Mouse (Mus musculus) CH12.LX (cell line): ENCODE measurements around the gene Mrps12. TPM values are rescaled to one million over a fixed set of nuclear protein-coding genes. Genes with fewer than 3 reads are reported as not detected.
A peak's percentile ranks its signal among the peaks of the same experiment; 100 is the strongest.

ENCODE experiments used
- DNase-seq: peaks from one replicate; pipeline ENCODE4 v3.0.0-alpha.2; 2013; ENCODE audit errors: extremely low read depth
- H3K27ac ChIP-seq: 2 replicates; pipeline ENCODE4 v1.5.1; 2012; ENCODE audit warnings: low read depth, mild to moderate bottlenecking, control low read depth, moderate library complexity; ENCODE audit not compliant: insufficient read depth
- H3K27me3 ChIP-seq: replicated peaks from 2 replicates; pipeline ENCODE3; 2012; ENCODE audit warnings: inconsistent platforms
- H3K36me3 ChIP-seq, 2 experiments: replicated peaks in 1 of 2; 2 replicates each; pipeline versions ENCODE3 to v1.6.1; 2012; ENCODE audit warnings: inconsistent platforms in 1 of 2, low read length in 1 of 2, mild to moderate bottlenecking in 1 of 2, mixed read lengths in 1 of 2, moderate library complexity in 1 of 2; ENCODE audit not compliant: control insufficient read depth in 1 of 2, insufficient read depth in 1 of 2
- H3K4me1 ChIP-seq, 2 experiments: 2 replicates each; pipeline ENCODE4 v1.6.1; 2012; ENCODE audit warnings: inconsistent platforms in 1 of 2, moderate library complexity in 1 of 2; ENCODE audit not compliant: insufficient read depth in 2 of 2, control insufficient read depth in 1 of 2
- H3K4me2 ChIP-seq: 2 replicates; pipeline ENCODE4 v1.6.1; 2012; ENCODE audit warnings: low read depth, mild to moderate bottlenecking, control low read depth; ENCODE audit not compliant: poor library complexity, insufficient read depth, severe bottlenecking
- H3K4me3 ChIP-seq, 3 experiments: fragments of 150-350 bp in 1 of 3; sonication (generic) in 1 of 3; replicated peaks in 1 of 3; 2 replicates each; pipeline versions ENCODE3 to v1.5.1; 2011 to 2012; ENCODE audit warnings: low read depth in 2 of 3, low read length in 2 of 3, mild to moderate bottlenecking in 2 of 3, moderate library complexity in 2 of 3, control low read depth in 1 of 3, improper control_type of control experiment in 1 of 3, inconsistent platforms in 1 of 3, mixed read lengths in 1 of 3; ENCODE audit not compliant: poor library complexity in 1 of 3
- H3K79me2 ChIP-seq: replicated peaks from 2 replicates; pipeline ENCODE4 v1.6.1; 2012; ENCODE audit warnings: mild to moderate bottlenecking, moderate library complexity; ENCODE audit not compliant: control insufficient read depth, poor library complexity, insufficient read depth, severe bottlenecking; ENCODE audit errors: extremely low read depth
- H3K9ac ChIP-seq: 2 replicates; pipeline ENCODE4 v1.6.1; 2012; ENCODE audit warnings: low read depth, mild to moderate bottlenecking, control low read depth, moderate library complexity; ENCODE audit not compliant: insufficient read depth
- H3K9me3 ChIP-seq: replicated peaks from 2 replicates; pipeline ENCODE3; 2012; ENCODE audit warnings: low read length, inconsistent platforms, mixed read lengths
- BHLHE40 ChIP-seq: IDR thresholded peaks from 2 replicates; pipeline ENCODE4 v1.6.1; 2011; ENCODE audit warnings: mild to moderate bottlenecking, low read depth, low read length, improper control_type of control experiment
- CHD1 ChIP-seq: IDR thresholded peaks from 2 replicates; pipeline ENCODE4 v1.6.1; 2012; ENCODE audit warnings: low read depth, low read length, improper control_type of control experiment, inconsistent platforms
- CHD2 ChIP-seq: IDR thresholded peaks from 2 replicates; pipeline ENCODE4 v1.6.1; 2011; ENCODE audit warnings: low read length, improper control_type of control experiment
- CTCF ChIP-seq, 2 experiments: IDR thresholded peaks in 1 of 2; conservative IDR thresholded peaks in 1 of 2; 2 replicates each; pipeline ENCODE4 v1.5.1; 2011 to 2012; ENCODE audit warnings: low read depth in 2 of 2, low read length in 2 of 2, improper control_type of control experiment in 1 of 2, inconsistent platforms in 1 of 2, mild to moderate bottlenecking in 1 of 2, moderate library complexity in 1 of 2
- E2F4 ChIP-seq: IDR thresholded peaks from 2 replicates; pipeline ENCODE4 v1.6.1; 2011; ENCODE audit warnings: low read depth, low read length, improper control_type of control experiment; ENCODE audit not compliant: insufficient replicate concordance
- ELF1 ChIP-seq: IDR thresholded peaks from 2 replicates; pipeline ENCODE4 v1.6.1; 2014; ENCODE audit warnings: low read depth, mild to moderate bottlenecking, inconsistent platforms, low read length, improper control_type of control experiment
- EP300 ChIP-seq: IDR thresholded peaks from 2 replicates; pipeline ENCODE4 v1.6.1; 2011; ENCODE audit warnings: low read length, improper control_type of control experiment
- ETS1 ChIP-seq: conservative IDR thresholded peaks from 2 replicates; pipeline ENCODE4 v1.6.1; 2012; ENCODE audit warnings: low read depth, mild to moderate bottlenecking, inconsistent platforms, low read length, improper control_type of control experiment, moderate library complexity
- GABPA ChIP-seq: IDR thresholded peaks from 2 replicates; pipeline ENCODE4 v1.6.1; 2012; ENCODE audit warnings: low read depth, low read length, improper control_type of control experiment, inconsistent platforms; ENCODE audit not compliant: insufficient replicate concordance
- HCFC1 ChIP-seq: IDR thresholded peaks from 2 replicates; pipeline ENCODE4 v1.6.1; 2012; ENCODE audit warnings: low read depth, mild to moderate bottlenecking, inconsistent platforms, low read length, improper control_type of control experiment
- IRF4 ChIP-seq: IDR thresholded peaks from 2 replicates; pipeline ENCODE4 v1.6.1; 2014; ENCODE audit warnings: low read depth, mild to moderate bottlenecking, inconsistent platforms, low read length, improper control_type of control experiment
- JUN ChIP-seq: IDR thresholded peaks from 2 replicates; pipeline ENCODE4 v1.6.1; 2011; ENCODE audit warnings: low read depth, mild to moderate bottlenecking, low read length, improper control_type of control experiment, moderate library complexity; ENCODE audit not compliant: insufficient read depth
- JUND ChIP-seq: conservative IDR thresholded peaks from 2 replicates; pipeline ENCODE4 v1.6.1; 2011; ENCODE audit warnings: low read depth, low read length, improper control_type of control experiment
- KAT2A ChIP-seq: IDR thresholded peaks from 2 replicates; pipeline ENCODE4 v1.6.1; 2012; ENCODE audit warnings: low read length, improper control_type of control experiment, inconsistent platforms; ENCODE audit not compliant: insufficient replicate concordance
- MAFK ChIP-seq: IDR thresholded peaks from 2 replicates; pipeline ENCODE4 v1.6.1; 2011; ENCODE audit warnings: low read length, improper control_type of control experiment; ENCODE audit not compliant: insufficient replicate concordance
- MAX ChIP-seq: IDR thresholded peaks from 2 replicates; pipeline ENCODE4 v1.6.1; 2011; ENCODE audit warnings: low read length, improper control_type of control experiment
- MAZ ChIP-seq: IDR thresholded peaks from 2 replicates; pipeline ENCODE4 v1.6.1; 2012; ENCODE audit warnings: low read depth, mild to moderate bottlenecking, inconsistent platforms, low read length, improper control_type of control experiment, moderate library complexity
- MEF2A ChIP-seq: IDR thresholded peaks from 2 replicates; pipeline ENCODE4 v1.6.1; 2014; ENCODE audit warnings: low read depth, mild to moderate bottlenecking, inconsistent platforms, low read length, improper control_type of control experiment, borderline replicate concordance
- MXI1 ChIP-seq: IDR thresholded peaks from 2 replicates; pipeline ENCODE4 v1.6.1; 2011; ENCODE audit warnings: mild to moderate bottlenecking, low read depth, low read length, improper control_type of control experiment
- MYC ChIP-seq: IDR thresholded peaks from 2 replicates; pipeline ENCODE4 v1.6.1; 2011; ENCODE audit warnings: low read depth, mild to moderate bottlenecking, improper control_type of control experiment, low read length
- NELFE ChIP-seq: IDR thresholded peaks from 2 replicates; pipeline ENCODE4 v1.6.1; 2011; ENCODE audit warnings: low read depth, low read length, improper control_type of control experiment
- NRF1 ChIP-seq: IDR thresholded peaks from 2 replicates; pipeline ENCODE4 v1.6.1; 2014; ENCODE audit warnings: low read depth, mild to moderate bottlenecking, inconsistent platforms, low read length, improper control_type of control experiment, moderate library complexity
- PAX5 ChIP-seq: IDR thresholded peaks from 2 replicates; pipeline ENCODE4 v1.6.1; 2012; ENCODE audit warnings: low read length, inconsistent platforms, mixed read lengths
- POLR2A ChIP-seq: IDR thresholded peaks from 2 replicates; pipeline ENCODE4 v1.6.1; 2011; ENCODE audit warnings: low read depth, mild to moderate bottlenecking, improper control_type of control experiment, low read length
- POLR2AphosphoS2 ChIP-seq: IDR thresholded peaks from 2 replicates; pipeline ENCODE4 v1.6.1; 2011; ENCODE audit warnings: low read depth, low read length, improper control_type of control experiment
- RAD21 ChIP-seq: IDR thresholded peaks from 2 replicates; pipeline ENCODE4 v1.6.1; 2011; ENCODE audit warnings: low read depth, mild to moderate bottlenecking, low read length, improper control_type of control experiment, moderate library complexity
- RCOR1 ChIP-seq: conservative IDR thresholded peaks from 2 replicates; pipeline ENCODE4 v1.6.1; 2012; ENCODE audit warnings: low read depth, mild to moderate bottlenecking, inconsistent platforms, low read length, improper control_type of control experiment
- SIN3A ChIP-seq: IDR thresholded peaks from 2 replicates; pipeline ENCODE4 v1.6.1; 2012; ENCODE audit warnings: low read length, improper control_type of control experiment, inconsistent platforms
- SMC3 ChIP-seq: IDR thresholded peaks from 2 replicates; pipeline ENCODE4 v1.6.1; 2011; ENCODE audit warnings: low read depth, low read length, improper control_type of control experiment
- TBP ChIP-seq: conservative IDR thresholded peaks from 2 replicates; pipeline ENCODE4 v1.6.1; 2011; ENCODE audit warnings: low read depth, low read length, improper control_type of control experiment
- TCF12 ChIP-seq: IDR thresholded peaks from 2 replicates; pipeline ENCODE4 v1.6.1; 2014; ENCODE audit warnings: low read depth, mild to moderate bottlenecking, inconsistent platforms, low read length, improper control_type of control experiment
- UBTF ChIP-seq: IDR thresholded peaks from 2 replicates; pipeline ENCODE4 v1.6.1; 2012; ENCODE audit warnings: low read depth, mild to moderate bottlenecking, inconsistent platforms, low read length, improper control_type of control experiment, moderate library complexity
- USF1 ChIP-seq: IDR thresholded peaks from 2 replicates; pipeline ENCODE4 v1.6.1; 2014; ENCODE audit warnings: low read depth, mild to moderate bottlenecking, inconsistent platforms, low read length, improper control_type of control experiment
- USF2 ChIP-seq: conservative IDR thresholded peaks from 2 replicates; pipeline ENCODE4 v1.6.1; 2011; ENCODE audit warnings: low read depth, low read length, improper control_type of control experiment
- ZC3H11A ChIP-seq: IDR thresholded peaks from 2 replicates; pipeline ENCODE4 v1.6.1; 2012; ENCODE audit warnings: low read depth, mild to moderate bottlenecking, inconsistent platforms, low read length, improper control_type of control experiment
- ZKSCAN1 ChIP-seq: IDR thresholded peaks from 2 replicates; pipeline ENCODE4 v1.6.1; 2012; ENCODE audit warnings: low read depth, inconsistent platforms, low read length, improper control_type of control experiment, borderline replicate concordance
- ZMIZ1 ChIP-seq: IDR thresholded peaks from 2 replicates; pipeline ENCODE4 v1.6.1; 2012; ENCODE audit warnings: low read depth, mild to moderate bottlenecking, inconsistent platforms, low read length, improper control_type of control experiment
- ZNF384 ChIP-seq: IDR thresholded peaks from 2 replicates; pipeline ENCODE4 v1.6.1; 2012; ENCODE audit warnings: low read depth, low read length, improper control_type of control experiment, inconsistent platforms
- dilution Hi-C: fragments of 300-500 bp; cut with MboI; formaldehyde crosslinking; loops from 2 replicates; pipeline ENCODE4 v1.14.3; 2020; ENCODE audit warnings: low sequenced_read_pairs; ENCODE audit not compliant: extremely low pct_unique_long_range_greater_than_20kb, extremely low pct_ligation_motif_present
- in situ Hi-C: fragments of 300-500 bp; cut with MboI; formaldehyde crosslinking; loops from 3 replicates; pipeline ENCODE4 v1.14.3; 2019; ENCODE audit warnings: low sequenced_read_pairs, low pct_ligation_motif_present, low pct_unique_long_range_greater_than_20kb, mixed read lengths
- polyA plus RNA-seq: library from polyadenylated mRNA; unstranded; fragments of >175 nt; gene quantifications from 2 replicates; pipeline ENCODE4 v1.2.1, GENCODE M21; 2012; ENCODE audit warnings: low read depth; ENCODE audit not compliant: insufficient read length
- total RNA-seq, 2 experiments: library from RNA; depleted of rRNA; stranded (reverse); fragments of 300-350 nt in 1 of 2; fragments of >200 nt in 1 of 2; gene quantifications; 2 replicates each; pipeline ENCODE4 v1.2.3; 2012 to 2014

Mrps12 gene
- total and polyA plus RNA-seq, 3 experiments, result 66.0 to 112 (median 91.6) TPM

DNA sequence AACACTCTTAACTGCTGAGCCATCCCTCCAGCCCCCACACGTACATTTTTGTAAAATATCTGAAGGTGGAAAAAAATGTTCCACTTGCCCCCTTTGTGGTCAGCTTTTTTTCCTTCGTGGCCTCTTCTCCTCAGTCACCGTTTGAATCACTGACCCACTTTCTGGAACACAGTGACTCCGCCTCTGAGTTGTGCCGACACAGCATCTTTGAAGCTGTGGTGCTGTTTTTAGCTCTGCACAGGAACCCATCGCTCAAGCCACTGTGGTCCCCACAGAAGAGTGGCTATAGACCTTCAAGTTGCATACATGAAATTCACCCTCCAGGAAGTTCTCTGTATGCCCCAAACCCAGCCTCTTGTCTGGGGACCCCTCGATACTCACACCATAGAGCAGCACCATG, 39.2 kb upstream of the Mrps12 start:
- H3K4me1 ChIP-seq, result peaks cover 37 to 71% of the 10 kb centered on the region in 2 experiments
- in situ Hi-C loops, result loop anchor here (25.0 kb wide), 1 partner anchor 256 kb away; no protein-coding TSS in a partner anchor
- H3K27me3 ChIP-seq, result no peaks in the 10 kb centered on the region
- H3K4me2 ChIP-seq, result peak overlapping the region; percentile 56
- peak overlapping the region; percentile 64 for H3K9ac ChIP-seq
- TF ChIP-seq MEF2A (peak; percentile 93), ZKSCAN1 (no peak), SMC3 (no peak), ELF1 (no peak), CTCF (conservative IDR thresholded peaks at IDR 0.05 in 1 of 2, IDR thresholded peaks at IDR 0.05 in 1 of 2; ENCODE audit: low read depth in 2 of 2, low read length in 2 of 2) (no peak), BHLHE40 (peak; percentile 78), JUN (peak; percentile 80; the same call in 1 of the 2 replicates), MAZ (peak; percentile 76), PAX5 (no peak), CHD1 (peak; percentile 80; the same call in 1 of the 2 replicates), EP300 (peak; percentile 99), NRF1 (no peak), KAT2A (no peak), ETS1 (peak; percentile 97), ZC3H11A (no peak), SIN3A (peak; percentile 52; the same call in 1 of the 2 replicates), MAFK (peak; percentile 99), USF1 (no peak), MYC (peak; percentile 9; the same call in 1 of the 2 replicates), JUND (peak; percentile 72), MAX (peak; percentile 10; the same call in 1 of the 2 replicates), USF2 (no peak), TCF12 (peak; percentile 94), RCOR1 (peak; percentile 96), ZMIZ1 (no peak), ZNF384 (peak; percentile 93), UBTF (no peak), GABPA (no peak), MXI1 (no peak), TBP (no peak), HCFC1 (peak; percentile 11; the same call in 1 of the 2 replicates), RAD21 (no peak; the same call in 1 of the 2 replicates), NELFE (no peak), POLR2A (no peak), CHD2 (peak; percentile 92), IRF4 (peak; percentile 99), E2F4 (no peak), POLR2AphosphoS2 (no peak)
- TF ChIP-seq, all 38 proteins: peak for 18
- Histone ChIP-seq H3K27ac (peak overlapping the region; percentile 99), H3K79me2 (no peaks in the 10 kb centered on the region), H3K36me3 (peaks cover 37 to 71% of the 10 kb centered on the region in 2 experiments), H3K4me3 (peak overlapping the region in 2 of 3 experiments; percentile 27 to 31), H3K9me3 (no peaks in the 10 kb centered on the region)
- peak; percentile 82 for DNase-seq
- dilution Hi-C loops, result no loop called here
